Mouse (Mus musculus) left cerebral cortex, adult 2 months (tissue): ENCODE results near the gene Gm48552. TPM values are rescaled to one million over a fixed set of nuclear protein-coding genes. Genes with fewer than 3 reads are reported as not detected.
A peak's percentile ranks its signal among the peaks of the same experiment; 100 is the strongest.

Experiments
- DNase-seq, 2 experiments: peaks; one replicate each; pipeline ENCODE4 v3.0.0; 2021 to 2022; ENCODE audit warnings: low spot score in 2 of 2, mixed read lengths in 1 of 2; ENCODE audit errors: extremely low spot score in 1 of 2
- H3K27ac ChIP-seq: fragments of 200-600 bp; 2 replicates; pipeline ENCODE4 v1.8.1; 2022
- H3K4me3 ChIP-seq: fragments of 200-600 bp; 2 replicates; pipeline ENCODE4 v1.8.1; 2022
- CTCF ChIP-seq: fragments of 200-600 bp; IDR thresholded peaks from 2 replicates; pipeline ENCODE4 v1.8.1; 2022; ENCODE audit warnings: antibody characterized with exemption, mild to moderate bottlenecking, moderate library complexity
- intact Hi-C: fragments of 180-260 bp; cut with DNase I; formaldehyde crosslinking; loops from one replicate; pipeline ENCODE4 v1.15.1; 2025
- total RNA-seq, 2 experiments: library from RNA; stranded (reverse); gene quantifications; 2 replicates each; pipeline ENCODE4 v1.2.3; 2021

The Gm48552 gene
- total RNA-seq, 2 experiments from 2014 or later: 5.1 to 7.1 TPM

DNA sequence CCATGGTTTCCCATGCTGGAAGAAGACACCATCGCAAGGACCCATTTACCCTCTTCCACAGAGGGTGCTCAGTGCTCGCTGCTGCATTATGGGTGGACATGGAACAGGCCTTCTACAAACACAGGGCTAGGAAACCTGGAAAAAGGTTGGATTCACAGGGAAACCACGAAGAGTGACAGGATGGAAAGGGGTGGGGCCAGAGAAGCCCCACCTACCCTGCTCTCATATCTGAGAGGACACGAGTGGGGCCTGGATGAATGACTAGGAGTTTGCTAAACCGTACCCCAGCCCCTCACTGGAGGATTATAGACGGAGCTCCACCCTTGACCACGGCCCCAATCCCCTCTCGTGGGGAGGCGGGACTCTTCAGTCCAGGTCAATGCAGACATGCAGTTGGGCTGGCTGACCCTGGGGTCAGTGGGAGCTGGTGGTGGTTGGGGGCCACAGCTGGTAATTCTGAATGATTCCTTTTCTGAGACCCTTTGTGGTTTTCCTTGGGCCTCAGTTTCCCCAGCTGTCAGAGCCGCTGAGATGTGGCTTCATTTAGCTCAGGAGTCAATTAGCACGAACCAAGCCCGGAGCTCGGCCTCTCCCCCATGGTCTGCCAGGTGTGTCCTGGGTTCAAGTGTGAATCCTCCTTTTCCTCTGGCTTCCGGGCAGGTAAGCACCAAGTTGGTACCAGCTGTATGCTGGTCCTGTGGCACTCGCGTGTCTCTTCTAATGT is 23.9 kb downstream of the Gm48552 start:
- H3K4me3 ChIP-seq: no peak overlapping the region
- intact Hi-C loops: loop anchor here (2.0 kb wide), 1 partner anchor 14 kb away; no protein-coding TSS in a partner anchor
- no peak for TF ChIP-seq CTCF
- DNase-seq: no peak
- H3K27ac ChIP-seq: peak overlapping the region; percentile 97

DNA sequence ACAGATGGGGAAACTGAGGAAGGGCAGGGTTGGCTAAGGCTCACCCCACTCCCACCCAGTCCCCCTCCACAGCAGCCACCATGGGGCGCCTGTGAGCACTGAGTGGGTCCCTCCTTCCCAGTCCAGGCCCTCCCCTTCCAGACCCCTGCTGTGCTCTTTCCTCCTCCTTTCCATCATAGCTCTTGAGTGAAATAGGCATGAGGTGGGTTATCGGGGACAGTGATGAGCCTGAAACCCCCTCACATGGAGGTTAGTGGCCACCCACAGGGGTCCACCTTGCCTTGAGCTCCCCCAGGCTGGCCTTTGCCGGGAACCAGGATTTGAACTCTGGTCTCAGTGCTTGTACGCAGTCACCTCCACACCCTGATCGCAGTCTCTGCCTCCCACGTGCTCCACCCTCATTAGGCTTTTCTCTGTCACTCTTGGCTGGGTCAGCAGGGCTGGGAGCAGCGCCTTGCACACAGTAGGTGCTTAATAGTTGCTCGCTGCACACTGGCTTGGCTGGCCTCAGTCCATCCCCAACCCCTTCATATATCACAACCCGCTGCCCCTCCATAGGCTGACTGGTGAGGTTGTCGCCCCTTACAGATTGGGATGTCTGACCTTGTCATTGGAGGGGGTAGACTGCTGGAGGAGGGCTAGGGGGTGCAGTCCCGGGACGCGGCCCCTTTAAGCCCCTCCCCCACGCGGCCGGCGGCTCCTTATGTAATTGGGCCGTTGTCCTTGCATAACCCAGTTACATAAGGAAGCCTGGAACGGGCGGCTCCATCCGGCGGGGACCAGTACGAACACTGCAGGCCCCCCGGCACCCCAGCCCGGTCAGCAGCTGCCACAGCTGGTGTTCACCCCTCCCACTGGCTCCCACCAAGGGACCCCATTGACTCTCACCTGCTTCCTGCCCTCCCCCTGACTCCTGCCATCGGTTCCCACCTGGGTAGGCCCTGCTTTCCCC is 24.8 kb downstream of the Gm48552 start:
- Histone ChIP-seq H3K27ac (peak overlapping the region; percentile 97), H3K4me3 (no peak overlapping the region)
- DNase-seq: peak; percentile 82 to 85
- no peak; the same call in 1 of the 2 replicates for TF ChIP-seq CTCF
- intact Hi-C loops: loop anchor here (2.0 kb wide), 1 partner anchor 13 kb away; no protein-coding TSS in a partner anchor

DNA sequence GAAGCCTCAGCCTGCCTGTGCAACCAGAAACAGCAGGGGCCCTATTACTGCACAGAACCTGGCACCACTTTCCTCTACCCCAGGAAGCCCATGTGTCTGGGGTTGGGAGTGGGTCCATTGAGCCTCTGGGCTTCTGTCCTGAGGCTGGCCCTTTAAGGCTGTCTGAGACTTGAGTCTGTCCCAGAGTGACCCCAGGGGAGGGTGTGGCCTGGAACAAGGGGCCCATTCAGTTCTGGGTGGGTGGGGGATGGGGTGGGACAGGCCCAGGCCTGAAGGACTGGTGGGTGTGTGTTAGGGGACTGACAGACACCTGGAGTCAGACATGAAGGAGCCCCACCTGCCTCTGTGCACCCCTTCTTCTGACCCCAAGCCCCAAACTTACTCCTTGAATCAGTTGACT is 25.9 kb downstream of the Gm48552 start:
- intact Hi-C loops: no loop called here
- no peak overlapping the region for H3K4me3 ChIP-seq
- peak overlapping the region; percentile 97 for H3K27ac ChIP-seq
- DNase-seq: no peak
- no peak for TF ChIP-seq CTCF

DNA sequence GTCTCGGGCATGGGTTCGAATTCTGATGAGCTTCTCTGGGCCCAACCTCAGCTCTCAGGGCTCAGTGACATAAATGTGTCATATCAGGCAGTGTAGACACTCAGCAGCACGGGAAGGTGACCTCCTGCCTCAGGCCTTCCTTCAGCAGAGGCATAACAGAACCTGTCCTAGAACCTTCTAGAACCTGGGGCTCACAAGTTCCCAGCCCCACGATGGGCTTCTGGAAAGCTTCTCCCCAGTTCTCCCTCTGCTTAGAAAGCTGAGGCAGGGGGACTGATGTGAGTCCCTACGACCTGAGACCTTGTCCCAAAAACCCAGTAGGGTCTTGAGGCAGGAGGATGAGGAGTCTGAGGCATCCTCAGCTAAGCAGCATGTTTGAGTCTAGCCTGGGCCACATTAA is 26.3 kb downstream of the Gm48552 start:
- Histone ChIP-seq H3K27ac (peak overlapping the region; percentile 97), H3K4me3 (no peak overlapping the region)
- TF ChIP-seq CTCF: no peak
- intact Hi-C loops: no loop called here
- DNase-seq: no peak

DNA sequence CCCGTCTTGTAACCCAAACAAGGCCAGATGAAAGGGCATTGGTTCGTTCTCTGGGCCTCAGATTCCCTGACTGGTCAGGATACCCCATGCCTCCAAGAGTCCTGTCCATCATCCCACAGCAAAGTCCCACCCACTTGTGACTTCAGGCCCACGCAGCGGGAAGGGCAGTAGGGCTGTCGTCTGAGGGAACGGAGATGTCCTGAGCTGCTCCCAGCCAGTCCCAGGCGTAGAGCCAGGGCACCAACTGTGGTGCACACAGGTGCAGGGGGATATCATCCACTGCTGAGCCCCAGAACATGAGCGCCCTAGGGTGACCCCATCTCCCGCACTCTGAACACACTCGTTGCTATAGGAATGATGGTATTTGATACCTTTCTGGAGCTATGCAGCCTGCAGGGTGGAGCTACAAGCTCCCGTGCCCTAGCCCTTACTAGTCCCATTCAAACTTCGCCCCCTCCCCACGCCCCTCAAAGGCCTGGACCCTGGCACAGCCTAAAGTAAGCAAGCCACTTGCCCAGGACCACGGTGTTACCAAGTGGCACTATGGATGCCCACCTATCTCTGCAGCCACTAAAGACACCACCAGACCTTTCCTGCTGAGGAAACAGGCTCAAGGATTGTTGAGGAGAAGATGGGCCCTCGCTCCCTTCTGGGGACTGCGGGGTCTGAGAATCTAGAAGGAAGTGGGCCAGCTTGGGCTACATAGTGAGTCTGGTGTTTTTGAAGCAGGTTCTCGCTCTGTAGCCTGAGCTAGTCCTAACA is 26.9 kb downstream of the Gm48552 start:
- H3K27ac ChIP-seq: peak overlapping the region; percentile 97
- no peak for TF ChIP-seq CTCF
- no peak overlapping the region for H3K4me3 ChIP-seq
- intact Hi-C loops: no loop called here
- no peak for DNase-seq

DNA sequence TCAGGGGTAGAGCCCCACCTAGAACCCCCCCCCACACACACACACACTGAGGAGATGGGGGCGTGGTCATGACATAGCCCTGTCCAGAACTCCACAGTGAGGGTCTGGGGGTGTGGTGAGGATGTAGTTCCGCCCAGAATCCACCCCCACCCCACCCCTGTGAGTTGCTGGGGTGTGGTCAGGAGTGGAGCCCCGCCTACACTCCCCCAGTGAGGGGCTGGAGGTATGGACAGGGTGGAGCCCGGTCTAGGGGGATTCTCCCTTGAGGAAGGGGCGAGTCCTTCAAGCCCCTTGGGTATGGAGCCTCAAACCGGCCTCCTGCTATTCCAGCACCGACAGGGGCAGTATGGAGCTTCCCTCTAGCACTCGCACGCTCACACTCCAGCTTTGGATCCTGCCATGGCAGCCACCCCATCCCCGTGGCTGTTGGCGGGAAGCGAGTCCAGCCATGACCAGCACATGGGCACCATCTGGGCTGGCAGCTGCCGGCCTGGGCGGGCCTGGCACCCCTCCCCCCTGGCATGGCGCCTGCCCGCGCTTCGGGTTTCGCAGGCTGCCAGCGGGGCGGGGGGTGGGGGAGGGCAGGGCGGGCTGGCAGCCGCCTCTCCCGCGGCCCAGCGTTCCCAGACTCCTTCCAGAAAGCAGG is 27.9 kb downstream of the Gm48552 start:
- intact Hi-C loops: loop anchor here (1.0 kb wide), 1 partner anchor 10 kb away; no protein-coding TSS in a partner anchor
- DNase-seq: peak; percentile 86 to 91
- H3K27ac ChIP-seq: peak overlapping the region; percentile 97
- TF ChIP-seq CTCF: peak; percentile 69
- H3K4me3 ChIP-seq: no peak overlapping the region; the same call in 1 of the 2 replicates

DNA sequence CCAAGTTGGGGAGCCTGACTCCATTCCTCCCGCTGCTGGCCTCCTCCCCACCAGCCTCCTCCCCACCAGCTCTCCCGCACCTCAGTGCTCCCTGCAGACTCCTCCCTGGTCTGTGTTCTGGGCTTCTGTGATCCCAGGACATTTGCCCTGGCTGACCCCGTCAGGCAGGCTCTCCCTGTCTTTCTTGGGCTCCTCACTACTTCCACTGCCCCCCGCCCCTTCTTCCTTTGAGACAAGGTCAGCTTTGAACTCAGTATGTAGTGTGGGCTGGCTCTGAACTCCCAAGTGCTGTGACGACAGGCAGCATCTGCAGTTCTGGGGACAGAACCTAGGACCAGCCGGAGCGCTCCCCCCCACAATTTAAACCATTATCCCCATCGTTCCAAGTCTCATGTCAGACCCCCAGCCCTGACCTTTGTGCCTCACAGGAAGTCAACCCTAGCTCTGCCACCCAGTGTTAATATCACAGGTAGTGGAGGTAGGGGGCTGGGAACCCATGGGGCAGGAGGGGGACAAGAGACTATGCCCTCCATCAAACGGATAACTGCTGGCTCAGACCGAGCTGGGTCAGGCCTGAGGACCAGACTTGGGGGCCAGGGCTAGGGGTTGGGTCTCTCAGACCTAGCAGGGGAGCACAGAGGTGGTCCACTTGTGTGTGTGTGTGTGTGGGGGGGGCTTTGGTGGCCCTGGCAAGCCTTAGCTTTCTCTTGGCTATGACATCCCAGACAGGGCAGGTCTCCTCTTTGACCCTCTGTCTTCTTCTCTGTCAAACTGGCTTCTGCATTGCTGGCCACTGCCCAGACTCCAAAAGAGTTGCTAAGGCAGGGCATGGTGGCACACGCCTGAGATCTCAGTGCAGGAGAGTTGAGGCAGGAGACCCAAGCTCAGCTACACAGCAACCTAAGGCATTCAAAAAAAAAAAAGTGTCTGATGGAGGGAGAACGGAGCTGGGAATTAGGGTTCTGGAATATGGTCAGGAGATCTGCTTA is 28.7 kb downstream of the Gm48552 start:
- intact Hi-C loops: loop anchor here (1.0 kb wide), 1 partner anchor 9 kb away; no protein-coding TSS in a partner anchor
- H3K4me3 ChIP-seq: no peak overlapping the region; the same call in 1 of the 2 replicates
- no peak for TF ChIP-seq CTCF
- H3K27ac ChIP-seq: peak overlapping the region; percentile 97
- DNase-seq: no peak

DNA sequence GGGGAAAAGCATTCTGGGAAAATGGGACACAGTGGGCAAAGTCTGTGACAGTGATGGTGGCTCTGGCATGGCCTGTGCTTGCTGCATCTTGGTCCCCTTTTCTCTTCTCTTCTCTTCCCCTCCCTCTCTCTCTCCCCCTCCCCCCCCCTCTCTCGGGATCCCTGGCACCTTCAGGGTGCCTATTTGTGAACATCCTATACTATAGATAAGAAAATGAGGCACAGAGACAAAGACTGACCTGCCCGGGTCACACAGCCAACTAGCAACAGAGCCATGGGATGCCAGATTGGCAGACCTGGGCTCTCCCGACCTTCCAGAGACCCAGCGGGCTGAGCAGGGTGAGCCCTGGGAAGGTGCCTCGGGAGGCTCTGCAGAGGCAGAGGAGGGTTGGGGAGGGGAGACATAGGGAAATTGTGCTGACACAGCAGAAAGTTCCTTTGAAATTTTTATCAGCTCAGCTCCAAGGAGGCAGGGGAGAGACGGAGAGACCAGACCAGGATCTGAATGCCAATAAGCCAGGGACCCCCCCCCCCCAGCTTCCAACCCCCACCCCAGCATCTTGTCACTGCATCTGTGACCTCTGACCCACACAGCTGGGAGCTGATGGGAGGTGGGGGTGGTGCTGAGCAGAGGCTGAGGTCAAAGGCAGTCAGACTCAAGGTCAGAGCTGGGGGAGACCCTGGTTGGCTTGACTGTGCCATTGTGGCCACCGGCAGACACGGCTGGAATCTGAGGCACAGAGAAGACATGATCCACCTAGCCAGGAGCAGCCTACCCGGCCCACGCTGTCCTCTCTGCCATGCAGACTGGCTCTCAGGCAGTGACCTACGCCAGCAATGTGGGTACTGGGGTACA is 29.6 kb downstream of the Gm48552 start:
- DNase-seq: no peak
- no peak for TF ChIP-seq CTCF
- no peak overlapping the region for H3K4me3 ChIP-seq
- intact Hi-C loops: no loop called here
- peak overlapping the region; percentile 28 for H3K27ac ChIP-seq
